ENCODE assay signal across 8 mouse cellular contexts in genomic region chr13:91224438-91224814, GRCm38 (mm10). TPM values are rescaled to one million over a fixed set of nuclear protein-coding genes. Genes with fewer than 3 reads are reported as not detected.
A peak's percentile ranks its signal among the peaks of the same experiment; 100 is the strongest.
DNase-seq lines count a peak whose midpoint lies in the region; ATAC-seq lines count a peak whose summit lies in the region.

No protein-coding gene starts in this region.

- no peaks in the 10 kb centered on the region for H3K27me3 ChIP-seq in heart, embryonic 13.5 days (replicated peaks)

- ATAC-seq in heart, embryonic 13.5 days (ENCODE audit: extremely low read depth, insufficient number of reproducible peaks, low FRiP score, low TSS enrichment), result no peak
- ATAC-seq in granulocyte monocyte progenitor cell, adult 5-6 weeks (replicated peaks; ENCODE audit: poor library complexity, severe bottlenecking), result peak; percentile 63

- H3K9ac ChIP-seq in heart, embryonic 13.5 days, result peak overlapping the region; percentile 90

- 65% methylated on average over 2 of the region's 2 CpGs for WGBS in heart, embryonic 13.5 days

- H3K9me3 ChIP-seq in heart, embryonic 13.5 days, result no peaks in the 10 kb centered on the region

- DNase-seq in heart, postnatal 14 days, result no peak
- DNase-seq in NIH3T3 (ENCODE audit: low read depth), result peak; percentile 64
- peak; percentile 39 for DNase-seq in lung, postnatal 36 days
- no peak for DNase-seq in layer of hippocampus, postnatal 14 days (ENCODE audit: low spot score in 2 of 2)
- no peak for DNase-seq in gastrocnemius, postnatal 4 days (ENCODE audit: low spot score in 2 of 2)
- no peak for DNase-seq in layer of hippocampus, adult 8-10 months (ENCODE audit: low spot score in 2 of 2)

- peak overlapping the region; percentile 95 for H3K27ac ChIP-seq in heart, embryonic 13.5 days (replicated peaks)

- intact Hi-C loops in heart, postnatal 14 days (cut with DNase I), result loop anchor here (5.0 kb wide), 2 partner anchors 148 to 233 kb away; no protein-coding TSS in a partner anchor

- peak overlapping the region; percentile 77 for H3K4me3 ChIP-seq in heart, embryonic 13.5 days

- peak overlapping the region; percentile 67 for H3K4me2 ChIP-seq in heart, embryonic 13.5 days

- H3K4me1 ChIP-seq in heart, embryonic 13.5 days, result peaks cover 13% of the 10 kb centered on the region

- H3K36me3 ChIP-seq in heart, embryonic 13.5 days, result no peaks in the 10 kb centered on the region

RNA-seq across cellular contexts. Expression of gene Atg10, which starts 0.7 kb away (rescaled TPM):
- polyA plus RNA-seq in heart, embryonic 13.5 days (2015; fragmentation: Nextera tagmentation; extraction: Ambion mirVana), result 21.6 and 26.5 TPM in 2 replicates
- total RNA-seq in heart, postnatal 14 days (2021), result 10 to 100 TPM; 23.4 to 26.2 TPM
- total RNA-seq in granulocyte monocyte progenitor cell, adult 5-6 weeks (2014; fragmentation: Nextera tagmentation), result 10.7 and 16.9 TPM in 2 replicates
- total RNA-seq in granulocyte monocyte progenitor cell, adult 5-6 weeks (2017), result 15.7 and 18.9 TPM in 2 replicates
- total RNA-seq in layer of hippocampus, postnatal 14 days (2021), result 10 to 100 TPM; 12.1 to 14.7 TPM
- 10 to 100 TPM; 12.0 to 13.8 TPM for total RNA-seq in gastrocnemius, postnatal 4 days (2021)
- 10 to 100 TPM; 13.8 to 18.1 (median 15.1) TPM for total RNA-seq in layer of hippocampus, adult 8-10 months (2022)

Comparison
In these comparisons a context has a peak if more than half of its experiments do, and no peak if none do; other contexts are left out.
1. DNase-seq: peak in NIH3T3 (single experiment) and lung, postnatal 36 days (single experiment); none in heart, postnatal 14 days (0 of 2), layer of hippocampus, postnatal 14 days (0 of 2), gastrocnemius, postnatal 4 days (0 of 2) and layer of hippocampus, adult 8-10 months (0 of 2).